Mouse (Mus musculus) heart, adult 2 months (tissue): ENCODE results near the gene Tpst1.

Source experiments
- CTCF ChIP-seq: fragments of 200-600 bp; IDR thresholded peaks from 2 replicates; pipeline ENCODE4 v1.8.1; 2022; ENCODE audit warnings: antibody characterized with exemption, mild to moderate bottlenecking, moderate library complexity
- POLR2A ChIP-seq: fragments of 200-500 bp; IDR thresholded peaks from 2 replicates; pipeline ENCODE4 v1.6.1; 2011; ENCODE audit warnings: mild to moderate bottlenecking, low read depth, low read length, control low read depth; ENCODE audit not compliant: insufficient read depth

DNA sequence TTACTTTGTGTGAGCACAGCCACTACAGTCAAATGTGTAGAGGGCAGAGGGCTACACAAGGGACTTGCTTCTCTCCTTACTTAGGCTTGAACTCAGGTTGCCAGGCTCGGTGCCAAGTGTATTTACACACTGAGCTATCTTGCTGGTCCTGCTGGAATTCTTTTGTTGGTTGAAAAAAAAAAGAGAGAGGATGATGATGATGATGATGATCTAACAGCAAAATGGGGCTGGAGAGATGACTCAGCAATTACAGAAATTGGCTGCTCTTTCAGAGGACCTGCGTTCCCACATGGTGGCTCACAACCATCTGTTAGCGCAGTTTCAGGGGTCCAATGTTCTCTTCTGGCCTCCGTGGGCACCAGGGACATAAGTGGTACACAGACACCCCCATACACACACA is 15.5 kb downstream of the Tpst1 start:
- no peak for TF ChIP-seq CTCF
- no peak for TF ChIP-seq POLR2A
